In genomic region chr14:47074045-47074666, GRCm38 (mm10) we compare ENCODE assay signal across 9 mouse cellular contexts.
DNase-seq lines count a peak whose midpoint lies in the region; ATAC-seq and TF ChIP-seq lines count a peak whose summit lies in the region.
"Had no signal": no experiment of that assay in that cellular context is flagged by ENCODE, and none has a peak within 500 bp of the region (broad histone marks: within the 10 kb centered on the region; RNA-seq: fewer than 3 reads in every experiment).

No protein-coding gene starts in this region.

- TF ChIP-seq CTCF in lung, embryonic 14.5 days (IDR thresholded peaks at IDR 0.05; ENCODE audit: low read depth): peak; percentile 41
- TF ChIP-seq CTCF in thymus, adult 2 months (IDR thresholded peaks at IDR 0.05; ENCODE audit: borderline replicate concordance, control insufficient read depth, extremely low read depth, insufficient read depth, low read length, poor library complexity): no peak

- no peaks in the 10 kb centered on the region for H3K4me1 ChIP-seq in hindbrain, embryonic 15.5 days (replicated peaks)
- H3K4me1 ChIP-seq in hindbrain, embryonic 14.5 days (replicated peaks; ENCODE audit: control insufficient read depth, insufficient read depth, low read length): no peaks in the 10 kb centered on the region
- H3K4me1 ChIP-seq in lung, embryonic 14.5 days (ENCODE audit: insufficient read depth): no peaks in the 10 kb centered on the region
- H3K4me1 ChIP-seq in thymus, adult 2 months (replicated peaks; ENCODE audit: control insufficient read depth, insufficient read depth, low read length): peaks cover 9% of the 10 kb centered on the region
- H3K4me1 ChIP-seq: limb, embryonic 13.5 days had no signal

- H3K4me2 ChIP-seq in hindbrain, embryonic 15.5 days: no peak overlapping the region
- H3K4me2 ChIP-seq in hindbrain, embryonic 14.5 days (replicated peaks): no peak overlapping the region
- H3K4me2 ChIP-seq in lung, embryonic 14.5 days: no peak overlapping the region
- H3K4me2 ChIP-seq: limb, embryonic 13.5 days had no signal

- ATAC-seq in hindbrain, embryonic 15.5 days (ENCODE audit: low FRiP score, low read depth): peak; percentile 30; the same call in 1 of the 2 replicates
- no peak for ATAC-seq in hindbrain, embryonic 14.5 days (ENCODE audit: low FRiP score)
- ATAC-seq in lung, embryonic 14.5 days (ENCODE audit: insufficient read depth): no peak
- no peak for ATAC-seq in monocyte, adult 5-6 weeks (replicated peaks; ENCODE audit: insufficient number of reproducible peaks, low FRiP score, low TSS enrichment, poor library complexity, severe bottlenecking)

- H3K9me3 ChIP-seq in hindbrain, embryonic 15.5 days: no peaks in the 10 kb centered on the region
- H3K9me3 ChIP-seq in hindbrain, embryonic 14.5 days (ENCODE audit: control insufficient read depth, low read length): no peaks in the 10 kb centered on the region
- H3K9me3 ChIP-seq in lung, embryonic 14.5 days (ENCODE audit: low read depth, low read length): no peaks in the 10 kb centered on the region
- H3K9me3 ChIP-seq: limb, embryonic 13.5 days had no signal

- TF ChIP-seq POLR2A in thymus, adult 2 months (IDR thresholded peaks at IDR 0.05; ENCODE audit: control insufficient read depth, extremely low read depth, insufficient read depth, low read length, poor library complexity): no peak

- H3K27ac ChIP-seq in hindbrain, embryonic 15.5 days (replicated peaks): no peak overlapping the region
- no peak overlapping the region for H3K27ac ChIP-seq in hindbrain, embryonic 14.5 days
- no peak overlapping the region for H3K27ac ChIP-seq in lung, embryonic 14.5 days (ENCODE audit: low read depth)
- no peak overlapping the region for H3K27ac ChIP-seq in thymus, adult 2 months (ENCODE audit: control insufficient read depth, insufficient read depth, low read length)
- H3K27ac ChIP-seq: limb, embryonic 13.5 days had no signal

- WGBS in hindbrain, embryonic 15.5 days: 57% methylated on average over 18 of the region's 18 CpGs
- 61% methylated on average over 18 of the region's 18 CpGs for WGBS in hindbrain, embryonic 14.5 days
- WGBS in lung, embryonic 14.5 days: 72% methylated on average over 18 of the region's 18 CpGs
- WGBS in thymus, adult 2 months: 88% methylated on average over 18 of the region's 18 CpGs

- DNase-seq in hindbrain, embryonic 14.5 days (ENCODE audit: low spot score): no peak
- peak; percentile 29 for DNase-seq in urinary bladder, postnatal 25 days (ENCODE audit: low spot score)
- no peak for DNase-seq in urinary bladder, adult 2 months (ENCODE audit: low spot score)
- DNase-seq in embryo, embryonic 10 days (ENCODE audit: low spot score): peak; percentile 17
- DNase-seq in lung, embryonic 14.5 days: no peak
- DNase-seq in thymus, adult 2 months: no peak

- H3K36me3 ChIP-seq in hindbrain, embryonic 15.5 days: no peaks in the 10 kb centered on the region
- no peaks in the 10 kb centered on the region for H3K36me3 ChIP-seq in hindbrain, embryonic 14.5 days (replicated peaks; ENCODE audit: control insufficient read depth, insufficient read depth)
- H3K36me3 ChIP-seq in lung, embryonic 14.5 days (ENCODE audit: insufficient read depth): peaks cover 21% of the 10 kb centered on the region
- H3K36me3 ChIP-seq in thymus, adult 2 months (ENCODE audit: control insufficient read depth, insufficient read depth, low read length): no peaks in the 10 kb centered on the region

- no peaks in the 10 kb centered on the region for H3K27me3 ChIP-seq in hindbrain, embryonic 15.5 days
- no peaks in the 10 kb centered on the region for H3K27me3 ChIP-seq in hindbrain, embryonic 14.5 days (ENCODE audit: control insufficient read depth, insufficient read depth, low read length)
- H3K27me3 ChIP-seq in lung, embryonic 14.5 days (ENCODE audit: insufficient read depth, low read length): no peaks in the 10 kb centered on the region
- no peaks in the 10 kb centered on the region for H3K27me3 ChIP-seq in thymus, adult 2 months (ENCODE audit: control insufficient read depth, insufficient read depth, low read length)
- H3K27me3 ChIP-seq: limb, embryonic 13.5 days had no signal

- H3K4me3 ChIP-seq in hindbrain, embryonic 15.5 days: no peak overlapping the region
- H3K4me3 ChIP-seq in hindbrain, embryonic 14.5 days (replicated peaks; ENCODE audit: low read length): no peak overlapping the region
- no peak overlapping the region for H3K4me3 ChIP-seq in lung, embryonic 14.5 days (ENCODE audit: low read depth, low read length)
- no peak overlapping the region for H3K4me3 ChIP-seq in thymus, adult 2 months (ENCODE audit: control insufficient read depth, insufficient read depth, low read length)
- H3K4me3 ChIP-seq: limb, embryonic 13.5 days had no signal

- no peak overlapping the region for H3K9ac ChIP-seq in hindbrain, embryonic 15.5 days
- H3K9ac ChIP-seq in hindbrain, embryonic 14.5 days: no peak overlapping the region
- H3K9ac ChIP-seq in lung, embryonic 14.5 days: no peak overlapping the region
- H3K9ac ChIP-seq: limb, embryonic 13.5 days had no signal

Comparison
In these comparisons a context has a peak if more than half of its experiments do, and no peak if none do; other contexts are left out.
1. DNase-seq: peak in urinary bladder, postnatal 25 days (single experiment) and embryo, embryonic 10 days (single experiment); none in hindbrain, embryonic 14.5 days (single experiment), urinary bladder, adult 2 months (single experiment), lung, embryonic 14.5 days (single experiment) and thymus, adult 2 months (single experiment).